Mouse (Mus musculus) left cerebral cortex, adult 11 months (tissue): Measurements from ENCODE around the gene Maml2.
A peak's percentile ranks its signal among the peaks of the same experiment; 100 is the strongest.

ENCODE experiments used
- DNase-seq: peaks from one replicate; pipeline ENCODE4 v3.0.0; 2022; ENCODE audit warnings: low spot score

The Maml2 gene

GRCm38 (mm10) chr9:13572847-13573246, 275.1 kb downstream of the Maml2 start:
- DNase-seq = no peak

- DNase-seq = no peak
Observed at GRCm38 (mm10) chr9:13574059-13574458, 276.3 kb downstream of the Maml2 start.

GRCm38 (mm10) chr9:13574913-13575312, 277.2 kb downstream of the Maml2 start:
- DNase-seq = no peak

- DNase-seq = no peak
Observed at GRCm38 (mm10) chr9:13577150-13577549, 279.4 kb downstream of the Maml2 start.

GRCm38 (mm10) chr9:13581184-13581583, 283.4 kb downstream of the Maml2 start:
- no peak for DNase-seq

GRCm38 (mm10) chr9:13583952-13584351, 286.2 kb downstream of the Maml2 start:
- no peak for DNase-seq

GRCm38 (mm10) chr9:13584435-13584834, 286.7 kb downstream of the Maml2 start:
- no peak for DNase-seq

GRCm38 (mm10) chr9:13587085-13587933, 289.6 kb downstream of the Maml2 start:
- peak; percentile 63 for DNase-seq

GRCm38 (mm10) chr9:13588786-13589185, 291.0 kb downstream of the Maml2 start:
- no peak for DNase-seq

- DNase-seq = no peak
Observed at GRCm38 (mm10) chr9:13592701-13593100, 294.9 kb downstream of the Maml2 start.

GRCm38 (mm10) chr9:13597736-13598135, 300.0 kb downstream of the Maml2 start:
- DNase-seq = no peak

GRCm38 (mm10) chr9:13598596-13599333, 301.0 kb downstream of the Maml2 start:
- DNase-seq = no peak

GRCm38 (mm10) chr9:13599334-13599614, 301.5 kb downstream of the Maml2 start:
- DNase-seq = no peak

- no peak for DNase-seq
Observed at GRCm38 (mm10) chr9:13599800-13600199, 302.0 kb downstream of the Maml2 start.

- no peak for DNase-seq
Observed at GRCm38 (mm10) chr9:13601729-13602128, 304.0 kb downstream of the Maml2 start.

GRCm38 (mm10) chr9:13603533-13604143, 305.9 kb downstream of the Maml2 start:
- no peak for DNase-seq

GRCm38 (mm10) chr9:13607609-13608185, 309.9 kb downstream of the Maml2 start:
- DNase-seq = no peak

GRCm38 (mm10) chr9:13608532-13609071, 310.8 kb downstream of the Maml2 start:
- DNase-seq = no peak

- no peak for DNase-seq
Observed at GRCm38 (mm10) chr9:13611561-13611960, 313.8 kb downstream of the Maml2 start.

- no peak for DNase-seq
Observed at GRCm38 (mm10) chr9:13612371-13612770, 314.6 kb downstream of the Maml2 start.

- DNase-seq = no peak
Observed at GRCm38 (mm10) chr9:13613325-13614268, 315.8 kb downstream of the Maml2 start.
